Mouse (Mus musculus): ENCODE results near the gene Ccdc130.

Gene Ccdc130

DNA sequence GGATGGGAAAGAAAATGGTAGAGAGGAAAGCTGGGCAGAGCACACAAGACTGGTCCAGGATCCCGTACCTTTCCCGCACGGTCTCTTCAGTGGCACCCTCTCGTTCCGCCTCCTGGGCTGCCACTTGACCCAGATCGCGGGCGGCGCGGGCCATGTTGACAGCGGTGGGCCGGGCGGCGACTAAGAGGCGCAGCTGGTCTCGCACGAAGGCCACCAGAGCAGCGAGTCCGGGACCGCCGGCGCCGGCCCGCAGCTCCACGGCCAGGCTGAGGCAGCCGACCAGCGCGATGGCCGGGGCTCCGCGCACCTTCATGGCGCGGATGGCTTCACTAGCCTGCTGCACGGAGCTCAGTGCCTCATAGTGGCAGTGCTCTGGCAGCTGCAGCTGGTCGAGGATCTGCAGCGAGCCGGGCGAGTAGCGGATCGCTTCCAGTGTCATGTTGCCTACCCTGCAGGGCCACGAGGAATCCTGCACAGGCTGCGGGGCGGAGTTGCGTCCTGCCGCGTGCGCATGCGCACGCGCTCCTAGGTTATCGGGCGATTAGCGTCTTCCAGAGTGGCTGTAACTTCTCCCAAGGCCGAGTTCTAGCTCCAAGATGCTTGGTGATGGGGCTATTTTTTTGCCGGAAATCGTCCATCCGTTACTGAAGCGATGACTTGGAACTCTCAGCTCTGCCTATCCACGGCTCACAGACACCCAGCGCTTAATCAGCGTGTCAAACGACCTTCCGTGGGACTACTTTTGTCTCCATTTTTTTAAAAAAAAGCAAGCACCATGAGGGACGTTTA lies 13.2 kb downstream of the Ccdc130 start, which contains the start of gene Mri1:
Mri1 (minus strand) TSS at position 505 of the 789 bp plus-strand sequence.
- no peaks in the 10 kb centered on the region for H3K27me3 ChIP-seq (ENCODE audit: control insufficient read depth, insufficient read depth, low read length, poor library complexity, severe bottlenecking)
- peak; percentile 89 for DNase-seq (ENCODE audit: low read depth, low spot score)
- H3K36me3 ChIP-seq (ENCODE audit: control insufficient read depth, insufficient read depth, low read length, poor library complexity, severe bottlenecking), result peaks cover 3% of the 10 kb centered on the region

- H3K27me3 ChIP-seq (ENCODE audit: control insufficient read depth, insufficient read depth, low read length, poor library complexity, severe bottlenecking), result no peaks in the 10 kb centered on the region
- DNase-seq (ENCODE audit: low read depth, low spot score), result peak; percentile 69
- peaks cover 3% of the 10 kb centered on the region for H3K36me3 ChIP-seq (ENCODE audit: control insufficient read depth, insufficient read depth, low read length, poor library complexity, severe bottlenecking)
Measured at GRCm38 (mm10) chr8:84256458-84256821, 13.7 kb downstream of the Ccdc130 start.

DNA sequence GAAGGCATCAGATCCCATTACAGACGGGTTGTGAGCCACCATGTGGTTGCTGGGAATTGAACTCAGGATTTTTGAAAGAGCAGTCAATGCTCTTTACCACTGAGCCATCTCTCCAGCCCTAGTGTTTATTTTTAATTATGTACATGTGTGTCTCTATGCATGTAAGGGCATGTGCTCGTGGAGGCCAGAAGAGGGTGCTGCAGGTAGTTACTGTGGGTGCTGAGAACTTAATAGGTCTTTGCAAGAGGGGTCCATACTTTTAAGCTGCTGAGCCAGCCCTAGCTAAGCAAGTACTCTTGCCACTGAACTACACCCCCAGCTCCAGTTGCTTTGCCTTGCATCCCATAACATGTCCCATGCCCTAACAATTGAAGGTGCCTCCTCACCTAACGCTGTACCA lies 14.3 kb downstream of the Ccdc130 start:
- Histone ChIP-seq H3K27me3 (ENCODE audit: control insufficient read depth, insufficient read depth, low read length, poor library complexity, severe bottlenecking) (no peaks in the 10 kb centered on the region), H3K36me3 (ENCODE audit: control insufficient read depth, insufficient read depth, low read length, poor library complexity, severe bottlenecking) (peaks cover 3% of the 10 kb centered on the region)
- peak; percentile 33 for DNase-seq (ENCODE audit: low read depth, low spot score)

GRCm38 (mm10) chr8:84249257-84250170 lies 20.7 kb downstream of the Ccdc130 start, which contains the start of gene D8Ertd738e:
TSS of gene D8Ertd738e (minus strand) at chr8:84249719.
- DNase-seq (ENCODE audit: low read depth, low spot score), result peak; percentile 97
- peaks cover 7% of the 10 kb centered on the region for H3K36me3 ChIP-seq (ENCODE audit: control insufficient read depth, insufficient read depth, low read length, poor library complexity, severe bottlenecking)
- no peaks in the 10 kb centered on the region for H3K27me3 ChIP-seq (ENCODE audit: control insufficient read depth, insufficient read depth, low read length, poor library complexity, severe bottlenecking)

- no peak for DNase-seq (ENCODE audit: low read depth, low spot score)
- H3K27me3 ChIP-seq (ENCODE audit: control insufficient read depth, insufficient read depth, low read length, poor library complexity, severe bottlenecking), result no peaks in the 10 kb centered on the region
- H3K36me3 ChIP-seq (ENCODE audit: control insufficient read depth, insufficient read depth, low read length, poor library complexity, severe bottlenecking), result peaks cover 5% of the 10 kb centered on the region
Measured at GRCm38 (mm10) chr8:84241821-84242220, 28.4 kb downstream of the Ccdc130 start.

GRCm38 (mm10) chr8:84241167-84241566 lies 29.0 kb downstream of the Ccdc130 start:
- Histone ChIP-seq H3K36me3 (ENCODE audit: control insufficient read depth, insufficient read depth, low read length, poor library complexity, severe bottlenecking) (peaks cover 2% of the 10 kb centered on the region; the same call in 1 of the 2 replicates), H3K27me3 (ENCODE audit: control insufficient read depth, insufficient read depth, low read length, poor library complexity, severe bottlenecking) (no peaks in the 10 kb centered on the region)
- DNase-seq (ENCODE audit: low read depth, low spot score), result no peak

- no peaks in the 10 kb centered on the region for H3K27me3 ChIP-seq (ENCODE audit: control insufficient read depth, insufficient read depth, low read length, poor library complexity, severe bottlenecking)
- DNase-seq (ENCODE audit: low read depth, low spot score), result no peak
Measured at GRCm38 (mm10) chr8:84237542-84238229, 32.5 kb downstream of the Ccdc130 start.

GRCm38 (mm10) chr8:84236998-84237473 lies 33.1 kb downstream of the Ccdc130 start, which contains the start of gene Zswim4:
TSS of gene Zswim4 (minus strand) at chr8:84237055.
- DNase-seq (ENCODE audit: low read depth, low spot score), result peak; percentile 99
- Histone ChIP-seq H3K36me3 (ENCODE audit: control insufficient read depth, insufficient read depth, low read length, poor library complexity, severe bottlenecking) (no peaks in the 10 kb centered on the region), H3K27me3 (ENCODE audit: control insufficient read depth, insufficient read depth, low read length, poor library complexity, severe bottlenecking) (no peaks in the 10 kb centered on the region)

More at GRCm38 (mm10) chr8:84237542-84238229, 32.5 kb downstream of the Ccdc130 start:
- H3K36me3 ChIP-seq (ENCODE audit: control insufficient read depth, insufficient read depth, low read length, poor library complexity, severe bottlenecking), result no peaks in the 10 kb centered on the region

DNA sequence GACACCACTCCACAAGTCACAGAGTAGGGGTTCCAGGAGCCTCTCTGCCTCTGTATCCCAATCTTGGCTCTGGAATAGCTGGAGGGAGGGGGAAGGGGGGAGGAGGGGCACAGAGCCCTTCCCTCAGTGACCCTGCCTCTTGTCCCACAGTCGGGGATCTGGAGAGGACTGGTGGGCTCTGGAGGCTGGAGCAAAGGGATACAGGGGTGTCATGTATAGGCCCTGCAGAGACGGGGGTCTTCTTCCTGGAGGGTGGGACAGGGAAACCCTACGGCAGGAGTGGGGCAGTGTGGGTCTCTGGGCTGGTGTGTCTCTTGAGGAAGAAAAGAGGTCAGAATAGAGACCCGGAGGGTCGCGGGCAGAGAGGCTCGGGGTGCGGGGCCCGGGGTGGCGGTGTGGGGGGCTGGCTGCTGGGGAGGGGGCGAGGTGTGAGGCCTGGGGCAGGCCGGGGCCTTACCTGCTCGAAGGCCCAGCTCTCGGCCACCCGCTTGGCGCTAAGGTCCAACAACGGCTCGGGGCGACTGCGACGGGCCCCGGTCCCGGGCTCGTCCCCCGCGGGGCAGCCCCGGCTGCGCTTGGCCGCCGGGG lies 33.7 kb downstream of the Ccdc130 start:
- no peaks in the 10 kb centered on the region for H3K27me3 ChIP-seq (ENCODE audit: control insufficient read depth, insufficient read depth, low read length, poor library complexity, severe bottlenecking)
- no peaks in the 10 kb centered on the region for H3K36me3 ChIP-seq (ENCODE audit: control insufficient read depth, insufficient read depth, low read length, poor library complexity, severe bottlenecking)
- DNase-seq (ENCODE audit: low read depth, low spot score), result peak; percentile 15

- Histone ChIP-seq H3K27me3 (ENCODE audit: control insufficient read depth, insufficient read depth, low read length, poor library complexity, severe bottlenecking) (no peaks in the 10 kb centered on the region), H3K36me3 (ENCODE audit: control insufficient read depth, insufficient read depth, low read length, poor library complexity, severe bottlenecking) (no peaks in the 10 kb centered on the region)
- peak; percentile 32 for DNase-seq (ENCODE audit: low read depth, low spot score)
Measured at GRCm38 (mm10) chr8:84235746-84236409, 34.3 kb downstream of the Ccdc130 start.

GRCm38 (mm10) chr8:84233055-84233454 lies 37.1 kb downstream of the Ccdc130 start:
- DNase-seq (ENCODE audit: low read depth, low spot score), result no peak
- no peaks in the 10 kb centered on the region for H3K27me3 ChIP-seq (ENCODE audit: control insufficient read depth, insufficient read depth, low read length, poor library complexity, severe bottlenecking)
- H3K36me3 ChIP-seq (ENCODE audit: control insufficient read depth, insufficient read depth, low read length, poor library complexity, severe bottlenecking), result peaks cover 4% of the 10 kb centered on the region; the same call in 1 of the 2 replicates

DNA sequence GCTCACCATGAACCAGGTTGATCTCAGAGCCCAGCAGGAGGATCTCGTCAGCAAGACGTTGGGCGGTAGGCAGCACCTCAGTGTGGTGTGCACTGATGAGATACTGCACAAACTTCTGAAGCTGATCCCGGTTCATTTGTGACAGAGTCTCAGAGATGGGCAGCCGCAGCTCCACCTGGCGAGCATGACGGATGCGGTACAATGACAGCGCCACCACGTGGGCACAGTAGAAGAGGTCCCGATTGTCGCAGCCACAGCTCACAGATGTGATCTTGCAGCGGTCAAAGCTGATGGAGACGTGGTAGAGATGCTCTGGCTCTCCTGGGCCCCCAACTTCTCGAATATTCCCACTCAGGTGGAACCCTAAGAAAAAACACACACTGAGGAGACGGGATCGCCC lies 39.4 kb downstream of the Ccdc130 start:
- peak; percentile 32 for DNase-seq (ENCODE audit: low read depth, low spot score)
- no peaks in the 10 kb centered on the region for H3K27me3 ChIP-seq (ENCODE audit: control insufficient read depth, insufficient read depth, low read length, poor library complexity, severe bottlenecking)

GRCm38 (mm10) chr8:84223322-84224029 lies 46.7 kb downstream of the Ccdc130 start:
- DNase-seq (ENCODE audit: low read depth, low spot score), result no peak

More for the DNA sequence above, 39.4 kb downstream of the Ccdc130 start:
- H3K36me3 ChIP-seq (ENCODE audit: control insufficient read depth, insufficient read depth, low read length, poor library complexity, severe bottlenecking), result peaks cover 4% of the 10 kb centered on the region; the same call in 1 of the 2 replicates

More at GRCm38 (mm10) chr8:84223322-84224029, 46.7 kb downstream of the Ccdc130 start:
- Histone ChIP-seq H3K27me3 (ENCODE audit: control insufficient read depth, insufficient read depth, low read length, poor library complexity, severe bottlenecking) (no peaks in the 10 kb centered on the region), H3K36me3 (ENCODE audit: control insufficient read depth, insufficient read depth, low read length, poor library complexity, severe bottlenecking) (no peaks in the 10 kb centered on the region; the same call in 1 of the 2 replicates)
